Comparison of ENCODE assay signal across 8 mouse cellular contexts in genomic region chrX:8251789-8252333, GRCm38 (mm10). TPM values are rescaled to one million over a fixed set of nuclear protein-coding genes. Genes with fewer than 3 reads are reported as not detected.
A peak's percentile ranks its signal among the peaks of the same experiment; 100 is the strongest.
DNase-seq lines count a peak whose midpoint lies in the region; ATAC-seq lines count a peak whose summit lies in the region.

No protein-coding gene starts in this region.

- no peak for DNase-seq in heart, postnatal 4 days
- no peak for DNase-seq in cerebellum, adult 9-10 months
- no peak for DNase-seq in frontal cortex, postnatal 14 days (ENCODE audit: low spot score in 2 of 2)
- no peak for DNase-seq in kidney, postnatal 4 days

- no peaks in the 10 kb centered on the region for H3K9me3 ChIP-seq in heart, embryonic 15.5 days (replicated peaks)
- no peaks in the 10 kb centered on the region for H3K9me3 ChIP-seq in hindbrain, embryonic 15.5 days
- no peaks in the 10 kb centered on the region for H3K9me3 ChIP-seq in midbrain, embryonic 12.5 days

- 17% methylated on average over 18 of the region's 18 CpGs for WGBS in heart, embryonic 15.5 days
- 18% methylated on average over 18 of the region's 18 CpGs for WGBS in hindbrain, embryonic 15.5 days
- 24% methylated on average over 18 of the region's 18 CpGs for WGBS in midbrain, embryonic 12.5 days

- peak; percentile 44 for ATAC-seq in heart, embryonic 15.5 days (replicated peaks; ENCODE audit: insufficient number of reproducible peaks, insufficient read depth, low FRiP score, low read depth)
- ATAC-seq in activated CD4-positive, CD25-positive, alpha-beta regulatory T cell, adult 4 months: peak; percentile 40
- peak; percentile 73; the same call in 1 of the 2 replicates for ATAC-seq in hindbrain, embryonic 15.5 days (ENCODE audit: low FRiP score, low read depth)
- no peak; the same call in none of the 2 replicates for ATAC-seq in midbrain, embryonic 12.5 days (ENCODE audit: low FRiP score, low read depth)

- peak overlapping the region; percentile 58 for H3K9ac ChIP-seq in heart, embryonic 15.5 days
- H3K9ac ChIP-seq in hindbrain, embryonic 15.5 days: peak overlapping the region; percentile 58
- peak overlapping the region; percentile 47 for H3K9ac ChIP-seq in midbrain, embryonic 12.5 days (replicated peaks)

- H3K36me3 ChIP-seq in heart, embryonic 15.5 days: no peaks in the 10 kb centered on the region
- H3K36me3 ChIP-seq in hindbrain, embryonic 15.5 days: no peaks in the 10 kb centered on the region; the same call in 1 of the 2 replicates
- H3K36me3 ChIP-seq in midbrain, embryonic 12.5 days: no peaks in the 10 kb centered on the region

- peaks cover 7% of the 10 kb centered on the region for H3K4me1 ChIP-seq in heart, embryonic 15.5 days (replicated peaks)
- H3K4me1 ChIP-seq in hindbrain, embryonic 15.5 days (replicated peaks): peaks cover 8% of the 10 kb centered on the region; the same call in 1 of the 2 replicates
- H3K4me1 ChIP-seq in midbrain, embryonic 12.5 days: 0 out of 2 replicates have a peak, but pooled peaks cover 7% of the 10 kb centered on the region

- peak overlapping the region; percentile 58 for H3K4me2 ChIP-seq in heart, embryonic 15.5 days
- H3K4me2 ChIP-seq in hindbrain, embryonic 15.5 days: peak overlapping the region; percentile 48
- peak overlapping the region; percentile 56 for H3K4me2 ChIP-seq in midbrain, embryonic 12.5 days (replicated peaks)

- H3K27ac ChIP-seq in heart, embryonic 15.5 days: no peak overlapping the region
- peak overlapping the region; percentile 56; the same call in 1 of the 2 replicates for H3K27ac ChIP-seq in hindbrain, embryonic 15.5 days (replicated peaks)
- H3K27ac ChIP-seq in midbrain, embryonic 12.5 days (replicated peaks): no peak overlapping the region

- peak overlapping the region; percentile 65 for H3K4me3 ChIP-seq in heart, embryonic 15.5 days
- H3K4me3 ChIP-seq in hindbrain, embryonic 15.5 days: peak overlapping the region; percentile 58
- H3K4me3 ChIP-seq in midbrain, embryonic 12.5 days: peak overlapping the region; percentile 54

- H3K27me3 ChIP-seq in heart, embryonic 15.5 days: no peaks in the 10 kb centered on the region
- H3K27me3 ChIP-seq in hindbrain, embryonic 15.5 days: no peaks in the 10 kb centered on the region
- H3K27me3 ChIP-seq in midbrain, embryonic 12.5 days: no peaks in the 10 kb centered on the region

RNA-seq across cellular contexts. Expression of gene Ftsj1, which starts 0.3 kb away (rescaled TPM):
- 20.8 and 29.6 TPM in 2 replicates for polyA plus RNA-seq in heart, embryonic 15.5 days (2015; fragmentation: Nextera tagmentation; extraction: Ambion mirVana)
- total RNA-seq in heart, postnatal 4 days (2021): 10 to 100 TPM; 14.6 to 15.6 TPM
- polyA plus RNA-seq in activated CD4-positive, CD25-positive, alpha-beta regulatory T cell, adult 4 months (2017; shearing (Covaris generic)): 10 to 100 TPM; 16.0 to 21.0 TPM
- polyA plus RNA-seq in hindbrain, embryonic 15.5 days (2015; fragmentation: Nextera tagmentation; extraction: Ambion mirVana): 48.8 and 51.0 TPM in 2 replicates
- 43.7 and 44.2 TPM in 2 replicates for polyA plus RNA-seq in midbrain, embryonic 12.5 days (2016; fragmentation: Nextera tagmentation; extraction: Ambion mirVana)

RNA-seq across cellular contexts. Expression of gene Slc38a5, which starts 19.1 kb away (rescaled TPM):
- 16.3 and 20.3 TPM in 2 replicates for polyA plus RNA-seq in heart, embryonic 15.5 days (2015; fragmentation: Nextera tagmentation; extraction: Ambion mirVana)
- 1 to 10 TPM; 2.5 to 3.2 TPM for total RNA-seq in heart, postnatal 4 days (2021)
- polyA plus RNA-seq in activated CD4-positive, CD25-positive, alpha-beta regulatory T cell, adult 4 months (2017; shearing (Covaris generic)): under 1 TPM in 1 of 2 experiments, not detected in 1; 0.60 TPM
- 39.5 and 42.0 TPM in 2 replicates for polyA plus RNA-seq in hindbrain, embryonic 15.5 days (2015; fragmentation: Nextera tagmentation; extraction: Ambion mirVana)
- 7.3 and 7.7 TPM in 2 replicates for polyA plus RNA-seq in midbrain, embryonic 12.5 days (2016; fragmentation: Nextera tagmentation; extraction: Ambion mirVana)

RNA-seq across cellular contexts. Expression of gene Porcn, which starts 45.5 kb away (rescaled TPM):
- 2.6 and 4.7 TPM in 2 replicates for polyA plus RNA-seq in heart, embryonic 15.5 days (2015; fragmentation: Nextera tagmentation; extraction: Ambion mirVana)
- 1 to 10 TPM; 2.0 to 2.7 TPM for total RNA-seq in heart, postnatal 4 days (2021)
- under 1 TPM in 1 of 2 experiments, not detected in 1; 0.38 TPM for polyA plus RNA-seq in activated CD4-positive, CD25-positive, alpha-beta regulatory T cell, adult 4 months (2017; shearing (Covaris generic))
- polyA plus RNA-seq in hindbrain, embryonic 15.5 days (2015; fragmentation: Nextera tagmentation; extraction: Ambion mirVana): 47.0 and 52.9 TPM in 2 replicates
- polyA plus RNA-seq in midbrain, embryonic 12.5 days (2016; fragmentation: Nextera tagmentation; extraction: Ambion mirVana): 23.2 and 25.0 TPM in 2 replicates

RNA-seq across cellular contexts. Expression of gene Ebp, which starts 58.5 kb away (rescaled TPM):
- 27.9 and 30.8 TPM in 2 replicates for polyA plus RNA-seq in heart, embryonic 15.5 days (2015; fragmentation: Nextera tagmentation; extraction: Ambion mirVana)
- 10 to 100 TPM; 21.0 to 23.8 TPM for total RNA-seq in heart, postnatal 4 days (2021)
- polyA plus RNA-seq in activated CD4-positive, CD25-positive, alpha-beta regulatory T cell, adult 4 months (2017; shearing (Covaris generic)): 100 to 1,000 TPM; 129 to 202 TPM
- 29.9 and 32.9 TPM in 2 replicates for polyA plus RNA-seq in hindbrain, embryonic 15.5 days (2015; fragmentation: Nextera tagmentation; extraction: Ambion mirVana)
- polyA plus RNA-seq in midbrain, embryonic 12.5 days (2016; fragmentation: Nextera tagmentation; extraction: Ambion mirVana): 26.3 and 32.6 TPM in 2 replicates
